Mouse (Mus musculus) kidney, postnatal 10 days (tissue): ENCODE data around the gene Nkx2-3.

Source experiments
- DNase-seq: peaks from one replicate; pipeline ENCODE4 v3.0.0; 2021; ENCODE audit warnings: mixed read lengths

The Nkx2-3 gene

DNA sequence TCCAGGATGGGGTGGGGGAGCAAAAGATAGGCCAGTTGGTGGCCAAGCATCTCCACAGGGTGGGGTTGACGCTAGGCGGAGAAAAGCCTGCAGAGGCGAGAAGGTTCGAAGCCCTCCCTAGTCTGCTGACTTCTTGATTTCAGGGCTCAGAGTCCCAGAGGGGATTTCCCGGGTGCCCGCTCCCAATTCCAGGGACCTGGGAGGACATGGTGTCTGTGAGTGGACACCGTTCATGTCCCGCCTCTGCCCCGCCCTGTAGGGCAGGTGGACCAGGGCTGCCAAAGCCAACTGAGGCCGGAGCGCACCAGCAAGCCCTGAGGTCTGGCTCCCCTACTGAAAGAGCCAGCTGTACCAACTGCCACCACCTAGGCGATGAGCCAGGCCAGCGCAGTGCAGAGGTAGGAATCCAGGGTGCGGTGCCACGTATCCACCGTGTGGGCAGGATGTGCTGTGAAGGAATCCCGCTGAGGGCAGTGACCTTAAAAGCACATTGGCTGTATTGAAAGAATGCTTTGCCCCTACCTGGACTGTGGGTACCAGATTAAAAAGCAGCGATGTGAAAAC lies 7.9 kb downstream of the Nkx2-3 start:
- DNase-seq, result no peak

- peak; percentile 77 for DNase-seq
These were observed 11.8 kb downstream of the Nkx2-3 start for GRCm38 (mm10) chr19:43623913-43624312.

- no peak for DNase-seq
These were observed 14.0 kb downstream of the Nkx2-3 start for GRCm38 (mm10) chr19:43626160-43626559.

GRCm38 (mm10) chr19:43627345-43627744 lies 15.2 kb downstream of the Nkx2-3 start:
- DNase-seq, result no peak

DNA sequence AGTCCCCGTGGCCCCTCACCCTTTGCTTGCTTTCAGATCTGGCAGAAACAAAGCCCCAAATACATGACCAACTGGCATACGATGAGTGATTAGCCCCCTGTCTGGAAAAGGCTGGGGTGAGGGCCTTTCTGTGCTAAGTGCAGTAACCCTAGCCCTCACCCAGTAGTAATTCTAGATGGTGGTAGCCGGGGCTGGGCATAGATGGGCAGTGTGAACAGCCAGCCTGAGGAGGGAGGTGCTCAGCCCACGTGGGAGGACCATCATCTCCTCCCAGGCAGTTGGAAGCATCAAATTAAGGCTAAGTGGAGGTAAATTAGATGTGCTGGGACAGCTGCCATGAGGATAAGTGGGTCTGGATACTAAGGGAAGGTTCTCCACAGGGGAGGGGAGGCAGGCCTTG lies 17.0 kb downstream of the Nkx2-3 start:
- DNase-seq, result no peak

DNA sequence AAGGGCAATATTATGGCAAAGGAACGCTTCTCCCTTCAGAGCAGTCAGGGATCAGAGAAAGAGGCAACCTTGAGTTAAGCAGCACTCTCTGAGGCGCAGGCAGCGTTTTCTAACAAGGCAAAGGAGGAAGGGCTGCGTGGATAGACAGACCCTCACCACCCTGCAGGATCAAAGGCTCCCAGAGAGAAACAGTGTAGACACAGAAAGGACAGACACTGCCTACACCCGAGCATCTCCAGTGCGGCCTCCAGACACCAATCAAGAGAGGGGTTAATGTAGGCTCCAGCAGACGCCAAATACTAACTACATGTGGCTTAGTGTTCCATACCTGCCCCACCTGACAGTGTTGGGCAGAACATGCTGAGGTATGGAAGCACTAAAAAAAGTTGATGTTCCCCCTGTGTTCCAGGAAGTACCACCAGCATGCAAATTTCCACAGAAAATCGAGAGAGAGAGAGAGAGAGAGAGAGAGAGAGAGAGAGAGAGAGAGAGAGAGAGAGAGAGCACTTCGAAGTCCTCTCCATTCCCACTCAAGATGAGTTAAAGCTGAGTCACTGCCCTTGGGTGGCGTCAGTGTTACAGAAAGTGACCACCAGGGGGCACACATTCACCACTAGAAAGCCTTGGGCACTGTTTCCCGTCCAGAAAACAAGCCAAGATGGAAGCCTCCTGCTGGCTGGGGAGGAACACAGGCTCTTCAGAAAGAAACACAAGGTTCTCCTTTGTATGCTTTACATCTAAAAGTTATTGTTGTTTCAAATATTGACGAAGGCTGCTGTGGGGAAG lies 18.5 kb downstream of the Nkx2-3 start:
- peak; percentile 92 for DNase-seq

DNA sequence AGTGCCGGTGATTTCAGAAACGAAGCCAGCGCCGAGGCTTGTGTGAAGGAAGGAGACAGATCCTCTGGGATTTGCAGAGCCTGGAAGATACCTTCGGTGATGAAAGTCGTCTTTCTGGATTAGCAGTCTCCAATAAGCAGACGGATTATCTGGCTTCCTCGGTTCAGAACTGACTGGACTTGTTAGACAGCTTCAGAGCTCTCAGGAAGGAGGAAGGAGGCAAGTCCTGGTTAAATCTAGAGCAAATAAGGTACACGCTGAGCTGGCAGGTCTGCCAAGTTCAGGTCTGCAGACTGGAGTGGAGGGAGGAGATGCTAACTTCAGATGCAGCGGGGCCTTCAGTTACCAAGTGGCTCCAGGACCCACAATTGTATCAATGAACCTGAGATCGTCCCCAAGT lies 29.7 kb downstream of the Nkx2-3 start:
- DNase-seq, result no peak

GRCm38 (mm10) chr19:43642843-43643242 lies 30.7 kb downstream of the Nkx2-3 start:
- DNase-seq, result no peak

GRCm38 (mm10) chr19:43645508-43645907 lies 33.4 kb downstream of the Nkx2-3 start:
- DNase-seq, result no peak

GRCm38 (mm10) chr19:43646852-43647251 lies 34.7 kb downstream of the Nkx2-3 start:
- no peak for DNase-seq

GRCm38 (mm10) chr19:43647261-43647660 lies 35.1 kb downstream of the Nkx2-3 start:
- no peak for DNase-seq

DNA sequence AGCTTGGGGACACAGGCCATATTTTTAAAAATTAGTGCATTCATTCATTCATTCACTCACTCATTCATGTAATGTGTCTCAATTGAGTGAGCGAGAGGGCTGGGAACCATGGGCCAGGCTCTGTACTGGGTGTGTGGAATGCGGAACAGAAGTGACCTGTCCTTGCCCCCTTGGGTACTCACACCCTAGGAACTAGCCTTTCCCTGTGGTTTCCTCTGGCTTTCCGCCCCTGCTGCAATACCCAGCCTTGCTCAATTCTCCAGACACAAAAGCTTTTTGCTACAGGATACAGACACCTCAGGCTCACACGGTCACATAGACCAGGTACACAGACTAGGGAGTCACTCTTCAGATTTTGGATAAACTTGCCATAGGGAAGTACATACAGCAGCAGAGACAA lies 36.2 kb downstream of the Nkx2-3 start:
- DNase-seq, result no peak

- DNase-seq, result no peak
These were observed 39.2 kb downstream of the Nkx2-3 start for GRCm38 (mm10) chr19:43651241-43651785.

- peak; percentile 87 for DNase-seq
These were observed 43.8 kb downstream of the Nkx2-3 start for GRCm38 (mm10) chr19:43655735-43656492.

GRCm38 (mm10) chr19:43659632-43660031 lies 47.5 kb downstream of the Nkx2-3 start:
- no peak for DNase-seq

DNA sequence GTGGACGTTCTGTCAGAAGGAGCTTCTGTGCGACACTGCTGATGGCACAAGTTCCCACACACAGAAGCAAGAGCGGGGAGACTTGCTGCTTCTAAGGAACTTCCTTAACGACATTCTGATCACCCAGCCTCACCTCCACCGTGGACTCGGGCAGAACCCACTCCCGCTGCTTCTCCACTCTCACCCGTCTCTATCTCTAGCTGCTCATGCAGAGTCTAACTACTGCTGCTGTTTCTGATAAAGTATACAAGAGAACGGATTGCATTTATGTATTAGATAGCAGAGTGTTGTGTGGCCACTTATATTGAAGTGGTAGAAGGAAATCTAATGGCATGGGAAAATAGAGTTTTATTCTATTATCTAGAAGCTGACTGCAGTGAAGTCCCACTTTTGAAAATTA lies 48.6 kb downstream of the Nkx2-3 start:
- DNase-seq, result no peak

DNA sequence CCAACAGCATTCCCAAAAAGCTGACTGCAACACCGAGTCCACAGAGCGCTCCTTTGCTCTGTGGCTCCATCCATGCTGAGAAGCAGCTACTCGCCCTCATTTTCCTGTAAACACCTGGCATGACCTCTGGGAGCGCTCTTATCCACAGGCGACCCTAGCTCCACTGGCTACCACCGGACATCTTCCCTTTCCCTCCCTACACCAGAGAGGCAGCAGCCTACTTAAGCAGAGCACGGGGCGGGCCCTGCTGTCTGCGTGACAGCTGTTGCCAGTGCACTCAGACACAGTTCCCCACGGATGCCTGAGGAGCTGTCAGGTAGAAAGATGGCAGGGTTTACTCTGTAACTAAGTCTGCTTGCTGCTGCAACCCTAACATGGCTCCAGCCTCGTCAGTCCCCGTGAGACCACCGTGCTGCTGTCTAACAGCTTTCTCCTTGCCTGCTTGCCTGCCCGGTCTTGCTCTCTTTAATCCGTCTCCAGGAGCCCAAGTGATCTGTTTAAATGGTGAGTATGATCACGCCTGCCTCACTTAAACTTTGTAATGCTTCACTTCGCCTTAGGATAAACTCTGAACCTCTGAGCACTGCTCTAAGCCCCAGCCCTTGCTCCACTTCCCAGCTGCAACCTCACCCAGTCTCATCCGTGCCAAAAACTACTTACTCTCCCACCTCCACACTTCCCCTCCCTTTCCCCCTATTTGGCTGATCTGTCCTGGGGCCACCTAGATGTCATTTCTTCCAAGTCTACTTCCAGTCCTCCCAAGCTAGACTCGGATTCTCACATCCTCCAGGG lies 50.2 kb downstream of the Nkx2-3 start:
- DNase-seq, result peak; percentile 70

GRCm38 (mm10) chr19:43663471-43663870 lies 51.3 kb downstream of the Nkx2-3 start:
- DNase-seq, result no peak
